Mouse (Mus musculus) embryonic fibroblast, embryonic 13.5 days (primary cell): ENCODE data around the gene Anks1b.

Experiments used
- CTCF ChIP-seq: IDR thresholded peaks from 2 replicates; pipeline ENCODE4 v1.5.1; 2011; ENCODE audit warnings: mild to moderate bottlenecking, control low read depth, low read length, moderate library complexity, borderline replicate concordance; ENCODE audit not compliant: insufficient read depth
- POLR2A ChIP-seq: IDR thresholded peaks from 2 replicates; pipeline ENCODE4 v1.6.1; 2011; ENCODE audit warnings: low read depth, mild to moderate bottlenecking, control low read depth, low read length, moderate library complexity

DNA sequence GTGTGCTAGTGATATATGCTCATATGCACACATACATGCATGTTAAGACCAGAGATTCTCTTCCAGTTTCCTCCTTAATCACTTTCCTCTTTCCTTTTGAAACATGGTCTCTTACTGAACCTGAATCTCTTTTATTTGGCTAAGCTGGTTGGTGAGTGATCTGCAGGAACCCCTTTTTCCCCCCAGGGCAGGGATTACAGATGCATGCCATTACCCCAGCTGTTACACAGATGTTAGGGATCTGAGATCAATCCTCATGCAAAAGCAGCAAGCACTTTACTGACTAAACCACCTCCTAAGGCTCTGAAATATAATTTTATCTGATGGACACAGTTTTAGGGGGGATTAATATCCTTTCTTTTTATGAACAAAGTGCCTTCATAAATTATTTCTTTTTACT lies 432.8 kb downstream of the Anks1b start:
- TF ChIP-seq CTCF: no peak
- no peak for TF ChIP-seq POLR2A
